Mouse (Mus musculus): Measurements from ENCODE around the gene Tubgcp5.

- TF ChIP-seq CTCF (IDR thresholded peaks at IDR 0.05; ENCODE audit: borderline replicate concordance, insufficient read depth, low read depth, low read length) (no peak), POLR2A (IDR thresholded peaks at IDR 0.05; ENCODE audit: borderline replicate concordance, insufficient read depth, low read length) (no peak)
Observed at GRCm38 (mm10) chr7:55877721-55878120, 83.8 kb downstream of the Tubgcp5 start.

Measured in cerebellum, adult 2 months (tissue).